Mouse (Mus musculus) heart, embryonic 13.5 days (tissue): ENCODE results near the gene Bok. TPM values are rescaled to one million over a fixed set of nuclear protein-coding genes. Genes with fewer than 3 reads are reported as not detected.

ENCODE experiments used
- ATAC-seq: fragments of 200-750 bp; cut with Nextera tagmentation; 2 replicates; pipeline ENCODE4 v1.8.0; 2017; ENCODE audit warnings: moderate TSS enrichment; ENCODE audit not compliant: insufficient number of reproducible peaks, low FRiP score, low TSS enrichment; ENCODE audit errors: extremely low read depth
- H3K27ac ChIP-seq: fragments of 300-500 bp; sonication (generic); replicated peaks from 2 replicates; pipeline ENCODE4 v1.5.1; 2015; ENCODE audit warnings: moderate library complexity, mild to moderate bottlenecking, inconsistent platforms
- H3K27me3 ChIP-seq: fragments of 300-500 bp; sonication (generic); replicated peaks from 2 replicates; pipeline ENCODE4 v1.6.1; 2015; ENCODE audit warnings: mild to moderate bottlenecking, inconsistent platforms
- H3K36me3 ChIP-seq: fragments of 300-500 bp; sonication (generic); 2 replicates; pipeline ENCODE4 v1.6.1; 2015; ENCODE audit warnings: mild to moderate bottlenecking, inconsistent platforms
- H3K4me1 ChIP-seq: fragments of 300-500 bp; sonication (generic); 2 replicates; pipeline ENCODE4 v1.6.1; 2015; ENCODE audit warnings: inconsistent platforms
- H3K4me2 ChIP-seq: fragments of 300-500 bp; sonication (generic); 2 replicates; pipeline ENCODE4 v1.6.1; 2015; ENCODE audit warnings: inconsistent platforms, mild to moderate bottlenecking, moderate library complexity
- H3K4me3 ChIP-seq: fragments of 300-500 bp; sonication (generic); 2 replicates; pipeline ENCODE4 v1.5.1; 2015; ENCODE audit warnings: moderate library complexity, mild to moderate bottlenecking, inconsistent platforms
- H3K9ac ChIP-seq: fragments of 300-500 bp; sonication (generic); 2 replicates; pipeline ENCODE4 v1.6.1; 2015; ENCODE audit warnings: inconsistent platforms, mild to moderate bottlenecking, moderate library complexity
- H3K9me3 ChIP-seq: fragments of 300-500 bp; sonication (generic); 2 replicates; pipeline ENCODE4 v1.6.1; 2016; ENCODE audit warnings: inconsistent platforms
- WGBS: fragments of 180-500 bp; shearing (Covaris S2); methylation state at CpG from one replicate; pipeline ENCODE4 v1.1.7; 2015; ENCODE audit warnings: mixed read lengths; 5-methylcytosine and 5-hydroxymethylcytosine counted together
- polyA plus RNA-seq: library from polyadenylated mRNA; unstranded; fragments of >200 nt; fragmentation: Nextera tagmentation; extraction: Ambion mirVana; gene quantifications from 2 replicates; pipeline ENCODE4 v1.2.1, GENCODE M21; 2015

The Bok gene
- polyA plus RNA-seq, 1 experiment from 2014 or later: 40.2 TPM

DNA sequence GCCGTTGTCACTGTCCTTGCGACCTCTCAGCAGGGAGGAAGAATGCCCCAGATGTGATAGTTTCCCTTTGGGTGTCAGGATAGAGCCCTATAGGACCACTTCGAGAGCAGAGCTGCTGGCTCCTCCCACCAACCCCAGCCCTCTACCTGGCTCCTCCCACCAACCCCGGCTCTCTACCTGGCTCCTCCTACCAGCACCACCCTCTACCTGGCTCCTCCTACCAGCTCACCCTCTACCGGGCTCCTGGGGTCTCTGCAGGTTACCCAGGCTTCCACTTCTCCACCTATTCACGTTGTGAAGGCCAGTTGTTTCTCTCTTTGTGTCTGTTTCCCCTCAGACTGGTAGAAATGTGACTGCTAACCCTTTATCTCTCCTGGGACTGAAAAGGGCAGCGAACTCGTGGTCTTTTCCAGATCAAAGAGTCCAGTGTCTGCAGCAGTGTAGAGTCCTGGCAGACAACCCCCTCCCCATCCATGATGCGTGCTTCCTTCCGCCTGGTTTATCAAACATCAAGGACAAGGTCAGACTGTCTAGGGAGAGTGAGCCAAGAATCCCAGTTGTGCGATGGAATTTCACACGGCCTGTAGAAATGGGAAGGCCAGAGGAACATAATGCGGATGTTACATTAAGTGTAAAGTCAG lies 17.6 kb upstream of the Bok start:
- 14% methylated on average over 13 of the region's 13 CpGs for WGBS
- no peaks in the 10 kb centered on the region for H3K36me3 ChIP-seq
- H3K4me1 ChIP-seq: peaks cover 23% of the 10 kb centered on the region
- H3K27ac ChIP-seq: peak overlapping the region; percentile 84
- H3K4me3 ChIP-seq: no peak overlapping the region
- H3K27me3 ChIP-seq: no peaks in the 10 kb centered on the region
- H3K9ac ChIP-seq: 0 out of 2 replicates have a peak overlapping the region, but pooled peaks have one; percentile 10
- no peaks in the 10 kb centered on the region for H3K9me3 ChIP-seq
- peak; percentile 62 for ATAC-seq
- H3K4me2 ChIP-seq: peak overlapping the region; percentile 83

DNA sequence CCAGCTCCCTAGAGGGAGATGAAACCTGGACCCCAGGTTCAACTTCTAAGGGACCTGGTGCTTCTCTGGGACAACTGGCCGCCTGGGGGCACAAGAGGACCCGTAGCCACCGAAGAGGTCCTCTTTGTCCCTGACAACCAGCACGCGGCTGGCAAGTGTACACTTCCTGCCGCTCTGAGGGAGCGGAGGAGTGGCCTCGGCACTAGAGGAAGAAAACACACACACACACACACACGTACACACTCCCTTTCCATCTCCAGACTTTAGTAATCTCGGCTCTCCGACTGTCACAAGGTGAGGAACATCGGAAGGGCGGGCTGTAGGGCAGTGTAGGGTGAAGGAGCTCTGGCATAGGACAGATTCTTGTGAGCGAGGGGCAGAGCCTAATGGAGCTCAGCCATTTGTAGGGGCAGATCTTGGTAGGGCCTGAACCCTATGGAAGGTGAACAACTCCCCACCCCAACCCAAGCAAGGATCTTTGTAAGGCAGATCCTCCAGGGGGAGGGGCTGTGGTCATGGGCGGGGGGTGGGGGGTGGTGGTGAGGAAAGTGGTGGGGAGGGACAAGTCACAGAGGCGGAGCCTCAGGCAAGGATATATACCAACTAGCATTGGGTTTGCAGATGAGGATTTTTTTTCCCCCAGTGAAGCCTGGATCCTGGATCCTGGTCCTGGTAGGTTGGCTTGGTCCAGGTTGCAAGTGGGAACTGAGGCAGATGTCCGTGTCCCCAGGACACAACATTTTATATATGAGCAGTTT lies 16.5 kb upstream of the Bok start:
- peak overlapping the region; percentile 57 for H3K4me3 ChIP-seq
- H3K27ac ChIP-seq: peak overlapping the region; percentile 84
- H3K27me3 ChIP-seq: no peaks in the 10 kb centered on the region
- H3K9me3 ChIP-seq: no peaks in the 10 kb centered on the region
- peak; percentile 47 for ATAC-seq
- WGBS: 6% methylated on average over 17 of the region's 17 CpGs
- H3K4me1 ChIP-seq: peaks cover 23% of the 10 kb centered on the region
- H3K9ac ChIP-seq: peak overlapping the region; percentile 82
- H3K4me2 ChIP-seq: peak overlapping the region; percentile 83
- no peaks in the 10 kb centered on the region for H3K36me3 ChIP-seq

DNA sequence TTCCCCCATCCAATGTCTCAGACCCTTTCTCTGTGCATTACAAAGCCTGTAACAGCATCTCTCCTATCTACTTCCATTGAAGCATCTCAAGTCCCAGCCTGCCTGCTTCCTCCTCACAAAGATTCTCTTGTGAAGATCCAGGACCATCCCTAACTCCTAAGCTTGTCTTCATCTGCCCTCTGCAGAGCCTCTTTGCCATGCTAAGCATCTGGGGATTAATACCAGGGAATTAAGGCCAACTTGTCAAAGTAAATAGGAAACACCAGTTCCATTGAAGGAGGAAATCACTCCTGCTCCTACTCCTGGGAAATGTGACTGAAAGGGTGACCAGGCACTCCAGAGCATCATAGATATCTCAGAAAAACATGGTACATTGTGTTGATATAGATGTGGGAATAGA lies 15.5 kb upstream of the Bok start:
- H3K36me3 ChIP-seq: no peaks in the 10 kb centered on the region
- H3K9ac ChIP-seq: no peak overlapping the region
- peak overlapping the region; percentile 83; the same call in 1 of the 2 replicates for H3K4me2 ChIP-seq
- no peaks in the 10 kb centered on the region for H3K27me3 ChIP-seq
- H3K27ac ChIP-seq: no peak overlapping the region
- no peak overlapping the region for H3K4me3 ChIP-seq
- peaks cover 23% of the 10 kb centered on the region for H3K4me1 ChIP-seq
- H3K9me3 ChIP-seq: no peaks in the 10 kb centered on the region
- ATAC-seq: no peak

DNA sequence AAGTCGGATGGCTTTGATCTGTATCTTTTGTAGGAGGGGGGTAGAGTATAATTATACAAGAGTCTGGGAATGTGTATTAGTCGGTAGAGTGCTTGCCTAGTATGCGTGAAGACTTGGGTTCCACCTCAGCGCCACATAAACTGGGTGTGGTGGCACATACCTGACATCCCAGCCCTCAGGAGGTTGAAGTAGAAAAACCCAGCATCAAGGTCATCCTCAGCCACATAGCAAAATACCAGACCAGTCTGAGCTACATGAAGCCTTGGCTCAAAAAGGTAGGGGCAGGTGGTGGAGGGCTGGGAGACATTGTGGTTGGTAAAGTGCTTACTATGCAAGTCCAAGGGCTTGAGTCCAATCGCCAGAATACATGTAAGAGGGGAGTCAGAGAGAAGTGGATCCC lies 12.8 kb upstream of the Bok start:
- Histone ChIP-seq H3K4me1 (peaks cover 20% of the 10 kb centered on the region), H3K9ac (no peak overlapping the region), H3K4me2 (no peak overlapping the region), H3K27me3 (no peaks in the 10 kb centered on the region), H3K9me3 (no peaks in the 10 kb centered on the region), H3K36me3 (no peaks in the 10 kb centered on the region), H3K27ac (no peak overlapping the region), H3K4me3 (no peak overlapping the region)
- 87% methylated on average over 5 of the region's 5 CpGs for WGBS
- no peak for ATAC-seq

DNA sequence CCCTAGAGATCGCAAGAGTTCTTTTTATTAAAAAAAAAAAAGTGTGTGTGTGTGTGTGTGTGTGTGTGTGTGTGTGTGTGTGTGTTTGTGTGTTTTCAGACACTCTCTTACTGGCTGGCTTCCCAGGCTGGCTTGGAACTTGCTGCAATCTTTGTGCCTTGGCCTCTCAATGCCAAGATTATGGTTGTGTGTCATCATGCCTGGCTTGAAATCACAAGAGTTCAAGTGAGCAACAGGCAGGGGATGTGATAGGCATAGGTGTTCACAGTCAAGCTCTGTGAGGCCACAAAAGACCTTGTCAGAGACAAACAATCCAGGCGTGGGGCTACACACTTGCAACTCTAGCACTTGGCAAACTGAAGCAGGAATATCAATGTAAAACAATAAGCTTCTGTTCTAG lies 7.1 kb upstream of the Bok start:
- no peak for ATAC-seq
- Histone ChIP-seq H3K4me1 (0 out of 2 replicates have a peak, but pooled peaks cover 3% of the 10 kb centered on the region), H3K9me3 (no peaks in the 10 kb centered on the region), H3K36me3 (no peaks in the 10 kb centered on the region), H3K27me3 (0 out of 2 replicates have a peak, but pooled peaks cover 3% of the 10 kb centered on the region), H3K4me2 (no peak overlapping the region), H3K9ac (no peak overlapping the region), H3K27ac (peak overlapping the region; percentile 48; the same call in 1 of the 2 replicates), H3K4me3 (no peak overlapping the region)
- WGBS: 55% methylated on average over 2 of the region's 2 CpGs

DNA sequence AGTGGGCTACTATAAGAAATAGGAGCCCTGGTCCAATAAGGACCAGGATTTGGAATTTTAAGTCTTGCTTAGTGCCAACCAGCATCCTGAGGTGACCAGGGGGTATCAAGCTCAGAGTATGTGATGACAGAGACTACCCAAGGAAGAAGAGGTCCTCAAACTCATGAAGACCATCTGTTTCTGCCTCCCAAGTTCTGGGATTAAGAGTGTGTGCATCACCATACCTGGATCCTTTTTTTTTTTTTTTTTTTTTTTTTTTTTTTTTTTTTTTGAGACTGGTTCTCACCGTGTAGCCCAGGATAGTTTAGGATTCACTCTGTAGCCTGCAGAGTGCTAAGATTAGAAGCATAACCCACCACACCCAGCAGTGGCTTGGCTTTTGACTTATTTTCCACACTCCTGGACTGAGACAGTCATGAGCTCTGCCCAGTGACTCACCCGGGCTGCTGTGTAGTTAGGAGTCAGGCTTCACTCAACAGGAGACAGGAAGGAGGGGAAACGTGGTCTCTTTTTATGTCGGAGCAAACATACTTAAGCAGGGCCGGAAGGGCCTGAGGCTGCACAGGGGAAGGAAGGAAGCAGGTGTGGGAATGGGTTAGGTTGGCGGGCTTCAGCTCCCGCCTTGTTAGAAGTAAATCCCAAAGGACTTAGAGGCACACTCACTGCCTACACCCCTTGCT lies 5.4 kb upstream of the Bok start:
- no peak overlapping the region for H3K4me2 ChIP-seq
- H3K4me3 ChIP-seq: no peak overlapping the region
- peaks cover 10% of the 10 kb centered on the region; the same call in 1 of the 2 replicates for H3K27me3 ChIP-seq
- WGBS: 47% methylated on average over 7 of the region's 7 CpGs
- no peak overlapping the region for H3K9ac ChIP-seq
- peak overlapping the region; percentile 43; the same call in 1 of the 2 replicates for H3K27ac ChIP-seq
- H3K4me1 ChIP-seq: 0 out of 2 replicates have a peak, but pooled peaks cover 3% of the 10 kb centered on the region
- peak; percentile 48; the same call in 1 of the 2 replicates for ATAC-seq
- no peaks in the 10 kb centered on the region for H3K9me3 ChIP-seq
- no peaks in the 10 kb centered on the region for H3K36me3 ChIP-seq

DNA sequence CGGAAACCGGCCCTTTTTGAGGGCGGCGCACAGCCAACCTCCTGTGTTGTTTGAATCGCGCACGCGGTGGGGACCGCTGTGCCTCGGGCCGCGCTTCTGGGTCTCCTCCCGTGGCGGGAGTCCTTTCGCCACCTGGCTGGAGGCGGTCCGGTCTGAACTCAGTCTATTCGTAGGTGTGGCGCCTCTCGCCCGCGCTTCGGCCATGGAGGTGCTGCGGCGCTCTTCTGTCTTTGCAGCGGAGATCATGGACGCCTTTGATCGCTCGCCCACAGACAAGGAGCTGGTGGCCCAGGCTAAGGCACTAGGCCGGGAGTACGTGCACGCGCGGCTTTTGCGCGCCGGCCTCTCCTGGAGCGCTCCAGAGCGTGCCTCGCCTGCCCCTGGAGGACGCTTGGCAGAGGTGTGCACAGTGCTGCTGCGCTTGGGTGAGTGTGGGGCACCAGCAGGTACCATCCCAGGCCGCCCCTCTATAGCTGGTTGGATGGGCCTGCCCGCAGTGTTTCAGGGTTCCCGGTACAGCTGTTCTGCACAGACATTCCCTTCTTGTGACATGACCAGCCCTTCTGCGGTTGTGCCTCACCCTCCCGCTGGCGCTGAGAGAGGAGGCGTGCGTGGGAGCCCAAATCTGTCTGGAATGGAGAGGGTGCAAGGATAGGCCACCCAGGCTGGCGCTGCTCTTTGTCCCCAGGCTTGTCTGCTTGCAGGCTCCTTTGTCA lies 943 bp downstream of the Bok start:
- Histone ChIP-seq H3K4me3 (peak overlapping the region; percentile 75), H3K27me3 (peaks cover 10% of the 10 kb centered on the region; the same call in 1 of the 2 replicates), H3K27ac (peak overlapping the region; percentile 55; the same call in 1 of the 2 replicates), H3K9me3 (no peaks in the 10 kb centered on the region), H3K4me2 (peak overlapping the region; percentile 96), H3K9ac (peak overlapping the region; percentile 84), H3K36me3 (peaks cover 13% of the 10 kb centered on the region), H3K4me1 (peaks cover 20% of the 10 kb centered on the region)
- WGBS: 7% methylated on average over 51 of the region's 51 CpGs
- ATAC-seq: peak; percentile 65

DNA sequence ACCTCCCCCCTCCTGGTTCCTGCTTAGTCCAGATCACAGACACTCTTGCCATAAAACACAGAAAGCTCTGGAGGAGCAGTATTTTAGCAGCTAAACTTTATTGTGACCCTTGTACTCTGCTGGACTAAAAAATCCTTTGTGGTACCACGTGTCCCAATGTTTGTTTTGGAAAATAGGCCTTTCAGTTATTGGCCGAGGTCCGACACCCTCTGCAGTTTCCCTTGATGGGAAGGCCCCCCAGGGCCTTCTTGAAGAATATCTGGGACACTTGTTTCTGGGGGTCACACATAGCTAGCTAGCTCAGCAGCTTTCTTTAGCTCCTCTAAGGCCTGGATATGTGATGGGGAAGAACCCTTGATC lies 1.5 kb downstream of the Bok start:
- Histone ChIP-seq H3K36me3 (peaks cover 18% of the 10 kb centered on the region), H3K9ac (peak overlapping the region; percentile 84), H3K4me3 (peak overlapping the region; percentile 75), H3K9me3 (no peaks in the 10 kb centered on the region), H3K27ac (0 out of 2 replicates have a peak overlapping the region, but pooled peaks have one; percentile 16), H3K4me2 (peak overlapping the region; percentile 96), H3K4me1 (peaks cover 20% of the 10 kb centered on the region), H3K27me3 (peaks cover 10% of the 10 kb centered on the region; the same call in 1 of the 2 replicates)
- no peak for ATAC-seq
- 54% methylated on average over 3 of the region's 3 CpGs for WGBS

DNA sequence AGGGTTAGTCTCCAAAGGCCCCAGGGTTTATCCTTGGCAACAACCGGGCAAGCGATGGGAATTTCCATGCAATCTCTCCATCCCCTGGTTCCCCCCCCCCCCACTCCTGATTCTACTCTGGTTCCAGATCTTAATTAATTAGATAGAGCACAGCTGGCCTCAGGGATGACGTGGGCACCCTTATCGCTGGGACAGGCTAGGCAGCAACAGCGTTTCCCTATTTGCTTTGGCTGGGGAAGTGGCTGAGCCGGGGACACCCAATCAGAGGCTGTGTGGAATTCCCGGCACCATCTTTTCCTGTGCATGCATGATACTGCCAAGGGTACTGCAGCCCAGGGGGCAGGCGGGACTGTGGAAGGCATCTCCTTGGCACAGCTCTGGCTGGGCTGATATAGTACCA lies 2.7 kb downstream of the Bok start:
- no peak for ATAC-seq
- Histone ChIP-seq H3K36me3 (peaks cover 27% of the 10 kb centered on the region), H3K27ac (0 out of 2 replicates have a peak overlapping the region, but pooled peaks have one; percentile 39)

DNA sequence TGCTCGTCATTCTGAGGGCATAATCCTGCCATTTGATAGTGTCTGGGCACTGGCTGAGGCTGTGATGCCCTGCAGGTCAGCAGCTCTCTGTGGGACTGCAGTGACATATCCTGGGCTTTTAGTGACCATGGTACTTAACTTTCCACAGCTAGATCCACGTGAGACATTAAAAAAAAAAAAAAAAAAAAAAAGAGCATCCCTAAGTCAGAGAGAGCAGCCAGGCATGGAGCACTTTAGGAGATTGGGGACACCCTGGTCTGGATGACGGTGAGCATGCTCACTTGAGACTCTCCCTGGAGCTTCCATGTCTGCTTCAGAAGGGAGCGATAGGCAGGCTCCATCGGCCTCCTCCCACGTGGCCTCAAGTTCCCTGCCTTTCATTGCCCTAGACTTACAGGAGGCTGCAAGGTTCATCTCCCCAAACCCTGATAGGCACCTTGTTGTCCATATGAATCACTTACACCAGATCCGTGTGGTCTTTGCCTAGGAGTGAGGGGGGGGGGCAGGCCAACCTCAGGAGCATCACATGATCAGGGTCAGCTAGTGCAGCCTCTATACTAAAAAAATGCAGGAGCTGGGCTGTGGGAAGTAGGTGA lies 4.5 kb downstream of the Bok start:
- WGBS: 71% methylated on average over 7 of the region's 7 CpGs

More for the DNA sequence above, 2.7 kb downstream of the Bok start:
- Histone ChIP-seq H3K4me2 (0 out of 2 replicates have a peak overlapping the region, but pooled peaks have one; percentile 96), H3K27me3 (peaks cover 10% of the 10 kb centered on the region; the same call in 1 of the 2 replicates), H3K4me1 (peaks cover 22% of the 10 kb centered on the region), H3K9me3 (no peaks in the 10 kb centered on the region), H3K4me3 (no peak overlapping the region), H3K9ac (no peak overlapping the region)
- 55% methylated on average over 8 of the region's 8 CpGs for WGBS

More for the DNA sequence above, 4.5 kb downstream of the Bok start:
- H3K27ac ChIP-seq: no peak overlapping the region
- no peaks in the 10 kb centered on the region for H3K27me3 ChIP-seq
- peaks cover 31% of the 10 kb centered on the region for H3K4me1 ChIP-seq
- no peak overlapping the region for H3K9ac ChIP-seq
- H3K4me2 ChIP-seq: no peak overlapping the region
- no peak for ATAC-seq
- H3K36me3 ChIP-seq: peaks cover 36% of the 10 kb centered on the region
- no peaks in the 10 kb centered on the region for H3K9me3 ChIP-seq
- no peak overlapping the region for H3K4me3 ChIP-seq
